Mouse (Mus musculus) limb, embryonic 15.5 days (tissue): Measurements from ENCODE around the gene Mest. TPM values are rescaled to one million over a fixed set of nuclear protein-coding genes. Genes with fewer than 3 reads are reported as not detected.

Source experiments
- ATAC-seq: fragments of 200-750 bp; cut with Nextera tagmentation; 2 replicates; pipeline ENCODE4 v1.8.0; 2017; ENCODE audit warnings: low read depth, moderate TSS enrichment; ENCODE audit not compliant: insufficient number of reproducible peaks, low FRiP score, low TSS enrichment
- H3K27ac ChIP-seq: fragments of 300-500 bp; sonication (generic); 2 replicates; pipeline ENCODE4 v1.5.1; 2015; ENCODE audit warnings: moderate library complexity, mild to moderate bottlenecking, inconsistent platforms
- H3K27me3 ChIP-seq: fragments of 300-500 bp; sonication (generic); 2 replicates; pipeline ENCODE4 v1.6.1; 2015; ENCODE audit warnings: inconsistent platforms
- H3K36me3 ChIP-seq: fragments of 300-500 bp; sonication (generic); 2 replicates; pipeline ENCODE4 v1.6.1; 2015; ENCODE audit warnings: inconsistent platforms
- H3K4me1 ChIP-seq: fragments of 300-500 bp; sonication (generic); 2 replicates; pipeline ENCODE4 v1.6.1; 2015; ENCODE audit warnings: inconsistent platforms
- H3K4me2 ChIP-seq: fragments of 300-500 bp; sonication (generic); 2 replicates; pipeline ENCODE4 v1.6.1; 2015; ENCODE audit warnings: mild to moderate bottlenecking, inconsistent platforms
- H3K4me3 ChIP-seq: fragments of 300-500 bp; sonication (generic); 2 replicates; pipeline ENCODE4 v1.5.1; 2015; ENCODE audit warnings: mild to moderate bottlenecking, inconsistent platforms
- H3K9ac ChIP-seq: fragments of 300-500 bp; sonication (generic); 2 replicates; pipeline ENCODE4 v1.6.1; 2015; ENCODE audit warnings: inconsistent platforms
- H3K9me3 ChIP-seq: fragments of 300-500 bp; sonication (generic); 2 replicates; pipeline ENCODE4 v1.6.1; 2016; ENCODE audit warnings: inconsistent platforms
- WGBS: fragments of 180-500 bp; shearing (Covaris S2); methylation state at CpG from one replicate; pipeline ENCODE4 v1.1.7; 2015; 5-methylcytosine and 5-hydroxymethylcytosine counted together
- polyA plus RNA-seq: library from polyadenylated mRNA; unstranded; fragments of >200 nt; fragmentation: Nextera tagmentation; extraction: Ambion mirVana; gene quantifications from 2 replicates; pipeline ENCODE4 v1.2.1, GENCODE M21; 2015

Mest gene
- polyA plus RNA-seq, 1 experiment from 2014 or later = 1,721 TPM

GRCm38 (mm10) chr6:30734988-30735727, 11.8 kb downstream of the Mest start:
- Histone ChIP-seq H3K4me1 (peaks cover 22% of the 10 kb centered on the region), H3K27ac (peak overlapping the region; percentile 80), H3K9me3 (peaks cover 12% of the 10 kb centered on the region), H3K36me3 (no peaks in the 10 kb centered on the region), H3K4me2 (peak overlapping the region; percentile 25), H3K27me3 (no peaks in the 10 kb centered on the region), H3K9ac (peak overlapping the region; percentile 11; the same call in 1 of the 2 replicates), H3K4me3 (peak overlapping the region; percentile 10)
- no peak for ATAC-seq
- WGBS = 60% methylated on average over 22 of the region's 22 CpGs

DNA sequence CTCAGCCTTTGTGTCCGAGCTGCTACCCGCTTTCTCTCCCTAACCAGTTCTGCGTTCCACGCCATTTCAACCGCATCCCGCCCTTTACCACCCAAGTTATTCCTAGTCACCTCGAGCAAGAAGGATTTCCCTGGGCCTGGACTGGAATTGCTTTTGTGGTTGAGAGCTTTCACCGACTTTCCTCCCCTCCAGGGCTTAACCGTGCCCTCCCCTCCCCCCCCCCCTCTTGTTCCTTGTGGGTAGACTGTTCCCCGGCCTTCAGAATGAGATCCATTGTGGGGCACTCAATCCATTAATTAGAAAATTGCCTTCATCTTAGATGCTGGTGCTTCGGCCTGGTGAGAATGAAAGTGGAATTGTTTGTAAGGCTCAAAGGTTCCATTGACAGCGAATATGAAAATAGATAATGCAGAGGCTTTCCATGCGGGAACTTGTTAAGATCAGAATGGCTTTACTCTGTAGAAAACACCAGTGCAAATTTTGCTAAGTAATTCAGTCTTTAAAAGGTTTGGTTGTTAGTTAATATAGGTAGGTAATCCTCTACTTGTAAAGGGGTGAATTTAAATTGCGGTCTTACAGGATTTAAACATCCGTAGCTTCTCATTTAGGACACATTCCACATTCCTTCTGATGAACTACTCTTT, 12.5 kb downstream of the Mest start:
- H3K27me3 ChIP-seq = no peaks in the 10 kb centered on the region
- H3K4me2 ChIP-seq = peak overlapping the region; percentile 25
- peak overlapping the region; percentile 10; the same call in 1 of the 2 replicates for H3K4me3 ChIP-seq
- peaks cover 22% of the 10 kb centered on the region for H3K4me1 ChIP-seq
- 0 out of 2 replicates have a peak, but pooled peaks cover 3% of the 10 kb centered on the region for H3K36me3 ChIP-seq
- peak overlapping the region; percentile 80 for H3K27ac ChIP-seq
- 45% methylated on average over 15 of the region's 15 CpGs for WGBS
- ATAC-seq = no peak
- no peak overlapping the region for H3K9ac ChIP-seq
- H3K9me3 ChIP-seq = peaks cover 12% of the 10 kb centered on the region

DNA sequence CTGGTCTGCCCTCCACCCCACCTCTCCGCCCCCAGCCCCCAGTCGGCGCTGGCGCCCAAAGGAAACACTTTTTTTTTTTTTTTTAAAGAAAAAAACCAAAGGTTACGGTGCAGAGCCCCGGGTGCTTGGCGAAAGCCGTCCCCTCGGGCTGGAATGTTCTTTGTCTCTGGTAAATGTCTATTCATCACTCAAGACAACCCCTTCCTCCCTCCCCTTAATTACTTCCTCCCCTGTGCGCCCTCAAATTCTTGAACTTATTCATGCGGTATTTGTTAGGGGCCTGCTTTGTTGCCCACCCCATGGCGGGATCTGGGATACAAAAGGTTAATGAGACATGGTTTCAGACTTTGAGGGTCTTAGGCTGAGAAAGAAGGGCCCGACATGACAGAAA, 13.0 kb downstream of the Mest start:
- Histone ChIP-seq H3K4me2 (peak overlapping the region; percentile 52; the same call in 1 of the 2 replicates), H3K4me3 (peak overlapping the region; percentile 56), H3K9ac (no peak overlapping the region), H3K4me1 (peaks cover 22% of the 10 kb centered on the region), H3K27ac (peak overlapping the region; percentile 80), H3K27me3 (no peaks in the 10 kb centered on the region), H3K36me3 (0 out of 2 replicates have a peak, but pooled peaks cover 3% of the 10 kb centered on the region), H3K9me3 (peaks cover 12% of the 10 kb centered on the region)
- 52% methylated on average over 13 of the region's 13 CpGs for WGBS
- ATAC-seq = no peak

GRCm38 (mm10) chr6:30736864-30737547, 13.7 kb downstream of the Mest start:
- Histone ChIP-seq H3K4me1 (peaks cover 22% of the 10 kb centered on the region), H3K27me3 (no peaks in the 10 kb centered on the region), H3K36me3 (peaks cover 5% of the 10 kb centered on the region; the same call in 1 of the 2 replicates), H3K9ac (no peak overlapping the region), H3K9me3 (peaks cover 12% of the 10 kb centered on the region), H3K4me3 (peak overlapping the region; percentile 56), H3K27ac (peak overlapping the region; percentile 86), H3K4me2 (peak overlapping the region; percentile 52)
- 45% methylated on average over 29 of the region's 29 CpGs for WGBS
- ATAC-seq = peak; percentile 68

DNA sequence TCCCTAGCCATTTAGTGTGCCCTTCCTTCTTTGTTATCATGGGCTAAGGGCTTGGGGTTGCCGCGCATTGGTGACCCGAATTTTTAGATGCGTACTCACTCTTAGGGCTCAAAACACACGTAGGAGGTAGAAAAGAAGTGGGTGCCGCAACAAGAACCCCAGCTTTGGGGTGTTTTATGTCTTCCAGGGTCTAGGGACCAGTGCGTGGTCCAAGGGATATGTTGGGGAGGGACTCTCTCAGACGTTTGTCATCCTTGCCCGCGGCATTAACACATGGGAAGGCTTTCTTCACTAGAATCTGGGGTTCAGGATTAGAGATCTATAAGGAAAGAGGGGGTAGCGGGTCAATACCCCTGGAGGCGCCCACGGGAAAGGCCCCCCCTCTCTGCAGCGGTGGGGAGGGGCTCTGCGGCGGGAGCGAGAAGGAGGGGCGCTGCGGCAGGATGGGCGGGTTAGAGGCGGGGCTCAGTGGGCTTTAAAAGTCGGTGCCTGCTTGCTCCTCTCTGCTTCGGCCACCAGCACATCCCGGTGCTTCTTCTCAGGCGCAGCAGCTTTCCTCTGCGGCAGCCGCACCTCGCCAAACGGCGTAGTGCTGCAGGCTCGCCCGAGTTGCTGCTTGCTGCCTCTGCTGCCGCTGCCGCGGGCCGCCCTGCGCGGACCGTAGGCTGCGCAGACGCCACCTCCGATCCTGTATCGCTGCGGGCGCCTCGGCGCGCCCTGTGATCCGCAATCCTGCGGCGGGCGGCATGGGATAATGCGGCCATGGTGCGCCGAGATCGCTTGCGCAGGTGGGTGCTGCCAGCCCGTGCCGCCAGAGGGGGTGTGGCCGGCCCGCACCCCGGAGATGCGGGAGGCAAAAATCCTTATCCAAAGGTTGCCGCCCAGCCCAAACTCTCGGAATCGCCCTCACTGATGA, 14.5 kb downstream of the Mest start:
- Histone ChIP-seq H3K9ac (peak overlapping the region; percentile 62), H3K4me3 (peak overlapping the region; percentile 56), H3K9me3 (peaks cover 12% of the 10 kb centered on the region), H3K36me3 (peaks cover 11% of the 10 kb centered on the region), H3K27ac (peak overlapping the region; percentile 87), H3K4me2 (peak overlapping the region; percentile 52), H3K27me3 (no peaks in the 10 kb centered on the region), H3K4me1 (peaks cover 20% of the 10 kb centered on the region)
- 46% methylated on average over 65 of the region's 66 CpGs for WGBS
- ATAC-seq = peak; percentile 77

GRCm38 (mm10) chr6:30738464-30739006, 15.2 kb downstream of the Mest start:
- Histone ChIP-seq H3K27ac (peak overlapping the region; percentile 87), H3K4me1 (peaks cover 13% of the 10 kb centered on the region; the same call in 1 of the 2 replicates), H3K4me2 (peak overlapping the region; percentile 52), H3K9ac (peak overlapping the region; percentile 62), H3K9me3 (peaks cover 12% of the 10 kb centered on the region), H3K36me3 (peaks cover 17% of the 10 kb centered on the region), H3K27me3 (no peaks in the 10 kb centered on the region), H3K4me3 (peak overlapping the region; percentile 56)
- WGBS = 44% methylated on average over 20 of the region's 20 CpGs
- no peak for ATAC-seq

- WGBS = 46% methylated on average over 10 of the region's 10 CpGs
- H3K4me2 ChIP-seq = peak overlapping the region; percentile 52
- H3K9me3 ChIP-seq = peaks cover 12% of the 10 kb centered on the region
- peak overlapping the region; percentile 87; the same call in 1 of the 2 replicates for H3K27ac ChIP-seq
- peaks cover 9% of the 10 kb centered on the region; the same call in 1 of the 2 replicates for H3K4me1 ChIP-seq
- ATAC-seq = no peak
- H3K4me3 ChIP-seq = peak overlapping the region; percentile 56
- H3K27me3 ChIP-seq = no peaks in the 10 kb centered on the region
- H3K9ac ChIP-seq = 0 out of 2 replicates have a peak overlapping the region, but pooled peaks have one; percentile 62
- peaks cover 23% of the 10 kb centered on the region for H3K36me3 ChIP-seq
Measured at GRCm38 (mm10) chr6:30739177-30739747, 15.9 kb downstream of the Mest start.

- Histone ChIP-seq H3K9ac (no peak overlapping the region), H3K4me1 (peaks cover 7% of the 10 kb centered on the region; the same call in 1 of the 2 replicates), H3K9me3 (no peaks in the 10 kb centered on the region), H3K27ac (no peak overlapping the region), H3K4me3 (no peak overlapping the region), H3K27me3 (no peaks in the 10 kb centered on the region), H3K4me2 (no peak overlapping the region), H3K36me3 (peaks cover 67% of the 10 kb centered on the region)
- 73% methylated on average over 10 of the region's 10 CpGs for WGBS
- ATAC-seq = no peak
Measured at GRCm38 (mm10) chr6:30744846-30745245, 21.5 kb downstream of the Mest start.

- Histone ChIP-seq H3K9me3 (no peaks in the 10 kb centered on the region), H3K4me1 (peaks cover 7% of the 10 kb centered on the region; the same call in 1 of the 2 replicates), H3K27me3 (no peaks in the 10 kb centered on the region), H3K4me3 (no peak overlapping the region), H3K4me2 (no peak overlapping the region), H3K9ac (no peak overlapping the region), H3K27ac (no peak overlapping the region; the same call in 1 of the 2 replicates), H3K36me3 (peaks cover 66% of the 10 kb centered on the region)
- WGBS = 54% methylated on average over 7 of the region's 7 CpGs
- no peak for ATAC-seq
Measured at GRCm38 (mm10) chr6:30745591-30745990, 22.2 kb downstream of the Mest start.

- H3K9me3 ChIP-seq = no peaks in the 10 kb centered on the region
- H3K9ac ChIP-seq = no peak overlapping the region
- peaks cover 56% of the 10 kb centered on the region for H3K36me3 ChIP-seq
- no peak overlapping the region for H3K4me2 ChIP-seq
- WGBS = 60% methylated on average over 7 of the region's 7 CpGs
- 0 out of 2 replicates have a peak, but pooled peaks cover 7% of the 10 kb centered on the region for H3K4me1 ChIP-seq
- no peaks in the 10 kb centered on the region for H3K27me3 ChIP-seq
- peak overlapping the region; percentile 43; the same call in 1 of the 2 replicates for H3K27ac ChIP-seq
- no peak overlapping the region for H3K4me3 ChIP-seq
- ATAC-seq = no peak
Measured at GRCm38 (mm10) chr6:30747631-30748357, 24.4 kb downstream of the Mest start.
